15 mouse cellular contexts compared by ENCODE assay signal in genomic region chr15:15148791-15149190, GRCm38 (mm10).
"Had no signal": no experiment of that assay in that cellular context is flagged by ENCODE, and none has a peak within 500 bp of the region (broad histone marks: within the 10 kb centered on the region; RNA-seq: fewer than 3 reads in every experiment).

No protein-coding gene starts in this region.

- DNase-seq: cerebellum, adult 9-10 months; cerebellum, adult 9-11 months; cerebellum, postnatal 10 days; cerebellum, postnatal 14 days; cerebellum, postnatal 36 days; embryo, embryonic 11 days; forebrain, postnatal 0 days; gastrocnemius, adult 2 months; gastrocnemius, postnatal 10 days; gastrocnemius, postnatal 14 days; gastrocnemius, postnatal 25 days; gastrocnemius, postnatal 36 days; heart, adult 11 months; heart, adult 18-20 months; heart, adult 2 months had no signal
